Mouse (Mus musculus): ENCODE measurements at regions not wholly inside any gene's neighbourhood (a gene's known extent, or its start where the extent isn't known, plus 50 kb on each side); places are given as distances from the start of the nearest gene placed in this dataset.

GRCm38 (mm10) chr4:84022323-84022722 is 497.0 kb downstream of the Ccdc171 start:
- ATAC-seq (replicated peaks; ENCODE audit: low FRiP score, low TSS enrichment, poor library complexity, severe bottlenecking) = peak; percentile 90

DNA sequence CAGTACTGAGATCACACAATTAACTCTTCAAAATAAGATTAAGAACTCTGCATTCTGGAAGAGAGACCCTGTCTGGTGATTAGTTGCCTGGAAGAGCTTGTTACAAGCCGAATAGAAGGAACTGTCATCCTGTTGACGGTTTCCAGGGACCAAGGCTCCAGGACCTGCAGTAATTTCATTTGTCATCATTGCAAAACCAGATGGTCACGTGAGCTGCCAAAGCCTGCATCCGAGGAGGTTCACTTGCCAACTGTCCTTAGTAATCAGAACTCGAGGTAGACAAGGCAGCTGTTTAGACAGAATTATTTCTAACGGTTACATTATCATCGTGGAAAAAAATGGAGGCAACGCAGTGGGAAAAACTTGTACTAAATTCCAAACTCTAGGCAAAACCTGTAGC is 500.8 kb downstream of the Ccdc171 start:
- ATAC-seq (replicated peaks; ENCODE audit: low FRiP score, low TSS enrichment, poor library complexity, severe bottlenecking) = no peak

DNA sequence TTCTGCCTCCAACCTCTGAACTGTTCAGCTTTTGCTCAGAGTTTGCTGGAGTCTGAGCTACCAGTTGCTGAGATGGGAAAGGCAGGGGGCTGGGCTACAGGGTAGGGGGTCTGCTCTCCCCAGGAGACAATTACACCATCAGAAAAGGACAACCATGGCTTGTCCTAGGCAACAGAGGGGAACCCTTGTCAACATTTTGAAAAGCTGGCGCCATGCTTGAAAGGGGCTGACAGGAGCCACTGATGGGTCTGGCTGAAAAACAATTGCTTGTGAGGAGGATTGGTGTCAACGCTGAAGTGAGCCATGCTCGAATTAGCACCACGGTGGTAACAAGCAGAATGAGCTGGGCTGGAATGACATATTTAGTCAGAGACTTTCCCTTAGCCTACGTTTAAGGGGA is 502.8 kb downstream of the Ccdc171 start:
- ATAC-seq (replicated peaks; ENCODE audit: low FRiP score, low TSS enrichment, poor library complexity, severe bottlenecking) = no peak

- no peak for ATAC-seq (replicated peaks; ENCODE audit: low FRiP score, low TSS enrichment, poor library complexity, severe bottlenecking)
Observed at GRCm38 (mm10) chr4:84030916-84031315, 505.6 kb downstream of the Ccdc171 start.

DNA sequence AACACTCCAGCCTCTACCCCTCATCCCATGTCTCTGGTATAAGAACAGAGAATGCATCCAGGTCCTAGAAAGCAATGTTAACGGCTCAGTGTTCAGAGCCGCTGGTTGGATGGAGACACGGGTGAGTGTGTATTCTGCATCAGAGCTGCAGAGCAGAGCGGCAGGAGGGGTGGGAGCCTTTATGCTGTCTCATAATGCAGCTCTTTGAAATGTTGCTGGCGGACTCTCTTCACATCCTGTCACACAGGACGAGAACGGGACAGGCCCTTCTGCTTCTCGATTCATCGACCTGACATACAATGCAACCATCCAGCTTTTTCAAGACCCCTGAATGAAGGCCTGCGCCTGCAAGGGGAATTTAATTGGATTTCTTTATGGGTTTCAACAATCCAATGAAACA is 507.2 kb downstream of the Ccdc171 start:
- ATAC-seq (replicated peaks; ENCODE audit: low FRiP score, low TSS enrichment, poor library complexity, severe bottlenecking) = no peak

GRCm38 (mm10) chr4:84035347-84035746 is 510.0 kb downstream of the Ccdc171 start:
- ATAC-seq (replicated peaks; ENCODE audit: low FRiP score, low TSS enrichment, poor library complexity, severe bottlenecking) = no peak

DNA sequence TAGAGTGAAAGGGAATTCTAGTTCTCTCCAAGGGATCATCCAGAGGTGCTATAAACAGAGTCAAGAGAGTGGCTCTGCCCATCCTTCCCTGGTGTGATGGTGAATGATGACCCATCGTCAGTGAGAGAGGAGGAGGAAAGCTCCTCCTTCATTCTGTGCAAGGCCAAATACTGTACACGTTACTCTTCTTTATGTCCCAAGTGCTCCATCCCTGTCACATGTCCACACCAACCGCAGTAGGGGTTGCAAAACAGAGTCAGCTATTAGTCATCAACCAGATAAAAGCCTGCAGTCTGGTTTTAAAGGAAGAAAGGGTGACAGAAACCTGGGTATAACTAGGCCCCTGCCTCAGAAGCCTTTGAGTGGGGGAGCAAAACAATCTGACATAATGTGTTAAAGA is 512.2 kb downstream of the Ccdc171 start:
- no peak for ATAC-seq (replicated peaks; ENCODE audit: low FRiP score, low TSS enrichment, poor library complexity, severe bottlenecking)

DNA sequence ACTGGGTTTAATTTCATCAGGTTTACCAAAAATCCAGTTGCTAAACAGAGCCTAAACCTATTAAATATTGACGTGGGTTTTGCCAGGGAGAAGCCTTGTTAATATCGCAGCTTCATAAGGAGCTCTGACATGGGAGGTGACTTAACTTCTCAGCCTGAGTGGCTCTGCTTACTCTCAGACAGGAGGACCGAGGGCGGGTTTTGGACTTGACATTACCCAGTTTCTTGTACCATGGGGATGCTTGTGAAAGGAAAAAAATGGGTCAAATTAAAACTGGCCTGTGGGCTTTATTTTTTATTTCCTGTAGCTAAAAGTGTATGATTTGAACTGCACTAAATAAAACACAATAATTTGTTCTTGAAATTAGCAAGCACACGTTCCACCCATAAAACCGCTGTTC is 524.9 kb downstream of the Ccdc171 start:
- ATAC-seq (replicated peaks; ENCODE audit: low FRiP score, low TSS enrichment, poor library complexity, severe bottlenecking) = no peak

DNA sequence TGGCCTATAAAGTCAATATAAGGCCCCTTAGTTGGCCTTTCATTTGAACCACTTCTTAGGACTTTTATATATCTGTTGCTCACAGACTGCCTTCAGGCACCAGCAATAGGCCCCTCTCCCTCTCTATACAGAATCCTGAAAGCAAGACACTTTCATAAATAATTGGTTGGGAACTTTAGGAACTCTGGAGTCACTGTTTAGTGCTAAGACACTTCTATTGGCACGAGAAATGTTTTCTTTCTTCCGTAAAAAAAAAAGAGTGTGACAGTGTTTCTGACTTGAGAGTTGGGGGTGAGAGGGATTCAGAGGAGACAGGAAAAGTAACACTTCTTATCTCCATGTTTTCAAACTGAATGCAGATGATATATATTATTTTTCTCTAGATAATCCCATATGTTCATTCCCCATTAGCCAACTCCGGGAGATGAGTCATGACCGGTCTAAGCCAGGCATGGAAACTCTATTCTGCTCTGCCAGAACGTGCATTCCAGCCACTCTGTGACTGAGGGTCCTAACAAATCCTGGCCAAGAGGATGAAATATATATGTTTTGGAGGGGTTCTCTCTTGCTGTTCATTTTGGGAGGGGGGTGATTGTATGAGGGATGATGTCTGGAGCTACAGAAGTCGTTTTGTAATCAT is 531.6 kb downstream of the Ccdc171 start:
- ATAC-seq (replicated peaks; ENCODE audit: low FRiP score, low TSS enrichment, poor library complexity, severe bottlenecking) = no peak

GRCm38 (mm10) chr4:84060187-84060586 is 534.8 kb downstream of the Ccdc171 start:
- ATAC-seq (replicated peaks; ENCODE audit: low FRiP score, low TSS enrichment, poor library complexity, severe bottlenecking) = no peak

GRCm38 (mm10) chr4:84063755-84064154 is 538.4 kb downstream of the Ccdc171 start:
- ATAC-seq (replicated peaks; ENCODE audit: low FRiP score, low TSS enrichment, poor library complexity, severe bottlenecking) = no peak

GRCm38 (mm10) chr4:84064614-84065456 is 539.5 kb downstream of the Ccdc171 start:
- peak; percentile 68 for ATAC-seq (replicated peaks; ENCODE audit: low FRiP score, low TSS enrichment, poor library complexity, severe bottlenecking)

DNA sequence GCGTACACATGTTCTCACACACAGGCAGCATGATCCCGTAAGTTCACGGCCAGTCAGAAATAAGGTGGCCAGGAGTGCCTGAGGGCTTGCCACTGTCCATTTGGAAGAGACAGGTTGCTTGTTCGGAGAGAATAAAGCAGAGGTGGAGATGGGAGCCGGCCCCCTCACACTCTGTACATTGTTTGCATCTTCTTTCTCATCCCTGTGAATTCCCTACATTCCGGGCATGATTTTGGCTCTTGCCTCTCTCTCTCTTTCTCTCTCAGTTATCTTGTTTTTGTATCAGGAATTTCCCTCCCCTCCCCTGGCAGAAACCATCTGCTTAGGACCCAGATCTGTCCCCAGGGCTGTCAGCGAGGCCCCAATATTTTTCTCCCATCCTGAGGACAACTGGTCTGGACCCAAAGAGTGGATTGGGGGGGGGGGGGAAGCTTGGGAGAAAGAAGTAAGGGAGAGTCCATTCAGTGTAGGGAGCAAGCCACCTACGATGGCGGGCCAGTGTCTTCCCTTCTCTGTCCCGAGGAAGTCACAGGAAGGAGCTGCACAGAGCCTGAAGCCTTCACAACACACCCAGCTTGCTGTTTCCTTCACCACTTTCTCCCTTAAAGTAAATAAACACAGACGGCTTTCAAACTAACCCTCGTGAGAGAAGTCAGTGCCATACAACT is 540.2 kb downstream of the Ccdc171 start:
- ATAC-seq (replicated peaks; ENCODE audit: low FRiP score, low TSS enrichment, poor library complexity, severe bottlenecking) = no peak

- no peak for ATAC-seq (replicated peaks; ENCODE audit: low FRiP score, low TSS enrichment, poor library complexity, severe bottlenecking)
Observed at GRCm38 (mm10) chr4:84067931-84068575, 542.7 kb downstream of the Ccdc171 start.

DNA sequence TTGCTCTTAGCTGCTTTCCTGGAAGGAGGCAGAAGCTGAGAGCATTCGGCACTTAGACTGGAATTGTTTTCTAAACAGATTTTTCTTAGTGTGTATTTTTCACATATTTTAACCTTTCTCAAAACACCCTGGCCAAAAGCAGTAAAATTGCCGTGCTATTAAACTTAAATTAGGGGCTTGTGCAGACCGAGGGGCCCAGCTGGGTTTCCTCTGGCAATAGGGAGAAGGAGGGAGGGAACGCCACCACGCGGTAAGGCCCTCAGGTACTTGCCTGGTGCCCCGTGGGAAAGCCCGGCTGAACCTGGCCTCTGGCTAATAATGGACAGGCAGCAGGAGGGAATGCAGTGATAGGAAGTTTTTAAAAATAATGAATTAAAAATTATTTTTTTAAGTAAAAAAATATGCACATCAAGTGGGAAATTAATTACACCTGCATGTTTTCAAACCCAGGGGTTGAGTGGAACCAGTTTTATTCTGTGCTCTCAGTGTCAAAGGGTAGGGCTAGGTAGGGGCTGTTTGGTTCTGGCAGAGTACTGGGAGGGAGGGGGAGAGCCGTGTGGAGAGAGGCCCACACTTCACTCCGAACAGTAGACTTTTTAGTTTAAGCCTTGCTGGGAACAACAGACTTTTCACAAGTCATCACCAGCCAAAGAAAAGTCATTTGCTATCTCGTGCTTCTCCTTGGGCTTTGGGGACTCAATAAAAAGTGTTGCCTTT is 543.8 kb downstream of the Ccdc171 start:
- no peak for ATAC-seq (replicated peaks; ENCODE audit: low FRiP score, low TSS enrichment, poor library complexity, severe bottlenecking)

GRCm38 (mm10) chr4:84069681-84070080 is 544.3 kb downstream of the Ccdc171 start:
- no peak for ATAC-seq (replicated peaks; ENCODE audit: low FRiP score, low TSS enrichment, poor library complexity, severe bottlenecking)

- no peak for ATAC-seq (replicated peaks; ENCODE audit: low FRiP score, low TSS enrichment, poor library complexity, severe bottlenecking)
Observed at GRCm38 (mm10) chr4:84070089-84070488, 544.7 kb downstream of the Ccdc171 start.

GRCm38 (mm10) chr4:84072096-84072495 is 546.8 kb downstream of the Ccdc171 start:
- ATAC-seq (replicated peaks; ENCODE audit: low FRiP score, low TSS enrichment, poor library complexity, severe bottlenecking) = no peak

DNA sequence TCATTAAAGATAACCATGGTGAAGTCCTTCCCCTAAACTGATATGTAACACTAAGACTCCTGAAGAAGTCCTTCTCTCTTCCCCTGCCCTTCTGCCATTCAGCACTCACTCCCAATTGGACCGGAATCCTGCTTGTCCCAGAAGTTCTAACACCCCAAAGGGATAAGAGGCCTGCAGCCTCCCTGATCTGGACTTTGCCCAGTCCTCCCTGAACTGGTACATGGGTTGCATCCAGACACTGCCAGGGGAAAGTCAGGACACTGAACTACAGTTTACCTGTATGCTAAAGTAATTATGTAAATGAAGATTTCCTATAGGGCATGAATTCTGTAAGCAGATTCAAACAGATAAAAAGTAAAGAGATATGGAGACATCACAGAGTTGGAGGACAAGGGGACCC is 551.2 kb downstream of the Ccdc171 start:
- no peak for ATAC-seq (replicated peaks; ENCODE audit: low FRiP score, low TSS enrichment, poor library complexity, severe bottlenecking)
